Mouse (Mus musculus): ENCODE results near the gene Asic4.

- TF ChIP-seq CTCF (IDR thresholded peaks at IDR 0.05; ENCODE audit: control insufficient read depth, insufficient read depth, insufficient read length) (no peak), MYOG (IDR thresholded peaks at IDR 0.05; ENCODE audit: control insufficient read depth, extremely low read depth, insufficient read length) (no peak)
Measured at GRCm38 (mm10) chr1:75422216-75422822, 27.9 kb upstream of the Asic4 start.

Measured in C2C12 (cell line).